Mouse (Mus musculus): Measurements from ENCODE around the gene Sh3d19. TPM values are rescaled to one million over a fixed set of nuclear protein-coding genes. Genes with fewer than 3 reads are reported as not detected.
A peak's percentile ranks its signal among the peaks of the same experiment; 100 is the strongest.

The Sh3d19 gene
- polyA plus RNA-seq, 1 experiment from 2014 or later, result 39.9 TPM

- no peak overlapping the region for H3K4me3 ChIP-seq (ENCODE audit: low read length)
- no peak overlapping the region for H3K27ac ChIP-seq (ENCODE audit: low read depth, low read length)
- H3K36me3 ChIP-seq (ENCODE audit: control insufficient read depth, insufficient read depth, low read length), result peaks cover 3% of the 10 kb centered on the region; the same call in 1 of the 2 replicates
- H3K4me2 ChIP-seq (replicated peaks; ENCODE audit: low read depth, low read length), result no peak overlapping the region
- no peaks in the 10 kb centered on the region for H3K4me1 ChIP-seq (ENCODE audit: control insufficient read depth, insufficient read depth, low read length)
- ATAC-seq (ENCODE audit: low FRiP score, low TSS enrichment), result no peak; the same call in 1 of the 2 replicates
- 82% methylated on average over 8 of the region's 8 CpGs for WGBS
- no peak overlapping the region for H3K9ac ChIP-seq (ENCODE audit: low read depth, low read length)
- H3K9me3 ChIP-seq (ENCODE audit: control insufficient read depth, low read length), result no peaks in the 10 kb centered on the region
- H3K27me3 ChIP-seq (ENCODE audit: control insufficient read depth, insufficient read depth, low read length), result no peaks in the 10 kb centered on the region
These were observed 137.0 kb downstream of the Sh3d19 start for GRCm38 (mm10) chr3:86107637-86108539.

- 79% methylated on average over 4 of the region's 4 CpGs for WGBS
These were observed 137.7 kb downstream of the Sh3d19 start for GRCm38 (mm10) chr3:86108576-86108975.

GRCm38 (mm10) chr3:86109099-86109498 lies 138.2 kb downstream of the Sh3d19 start:
- Histone ChIP-seq H3K4me2 (replicated peaks; ENCODE audit: low read depth, low read length) (no peak overlapping the region), H3K4me1 (ENCODE audit: control insufficient read depth, insufficient read depth, low read length) (no peaks in the 10 kb centered on the region), H3K9me3 (ENCODE audit: control insufficient read depth, low read length) (no peaks in the 10 kb centered on the region), H3K36me3 (ENCODE audit: control insufficient read depth, insufficient read depth, low read length) (no peaks in the 10 kb centered on the region), H3K4me3 (ENCODE audit: low read length) (no peak overlapping the region), H3K27ac (ENCODE audit: low read depth, low read length) (no peak overlapping the region), H3K27me3 (ENCODE audit: control insufficient read depth, insufficient read depth, low read length) (no peaks in the 10 kb centered on the region), H3K9ac (ENCODE audit: low read depth, low read length) (no peak overlapping the region)
- no peak for ATAC-seq (ENCODE audit: low FRiP score, low TSS enrichment)
- WGBS, result 96% methylated on average over 7 of the region's 7 CpGs

More at GRCm38 (mm10) chr3:86108576-86108975, 137.7 kb downstream of the Sh3d19 start:
- Histone ChIP-seq H3K4me3 (ENCODE audit: low read length) (no peak overlapping the region), H3K36me3 (ENCODE audit: control insufficient read depth, insufficient read depth, low read length) (no peaks in the 10 kb centered on the region), H3K9ac (ENCODE audit: low read depth, low read length) (no peak overlapping the region), H3K4me2 (replicated peaks; ENCODE audit: low read depth, low read length) (no peak overlapping the region), H3K9me3 (ENCODE audit: control insufficient read depth, low read length) (no peaks in the 10 kb centered on the region), H3K4me1 (ENCODE audit: control insufficient read depth, insufficient read depth, low read length) (no peaks in the 10 kb centered on the region), H3K27me3 (ENCODE audit: control insufficient read depth, insufficient read depth, low read length) (no peaks in the 10 kb centered on the region), H3K27ac (ENCODE audit: low read depth, low read length) (no peak overlapping the region)
- ATAC-seq (ENCODE audit: low FRiP score, low TSS enrichment), result no peak

GRCm38 (mm10) chr3:86110077-86110476 lies 139.2 kb downstream of the Sh3d19 start:
- 0 out of 2 replicates have a peak, but pooled peaks have one; percentile 46 for ATAC-seq (ENCODE audit: low FRiP score, low TSS enrichment)
- no peak overlapping the region for H3K27ac ChIP-seq (ENCODE audit: low read depth, low read length)
- H3K9ac ChIP-seq (ENCODE audit: low read depth, low read length), result no peak overlapping the region
- H3K4me2 ChIP-seq (replicated peaks; ENCODE audit: low read depth, low read length), result no peak overlapping the region; the same call in 1 of the 2 replicates
- 0 out of 2 replicates have a peak, but pooled peaks cover 3% of the 10 kb centered on the region for H3K4me1 ChIP-seq (ENCODE audit: control insufficient read depth, insufficient read depth, low read length)
- 0 out of 2 replicates have a peak, but pooled peaks cover 3% of the 10 kb centered on the region for H3K36me3 ChIP-seq (ENCODE audit: control insufficient read depth, insufficient read depth, low read length)
- no peak overlapping the region for H3K4me3 ChIP-seq (ENCODE audit: low read length)
- no peaks in the 10 kb centered on the region for H3K27me3 ChIP-seq (ENCODE audit: control insufficient read depth, insufficient read depth, low read length)
- WGBS, result 22% methylated on average over 10 of the region's 10 CpGs
- H3K9me3 ChIP-seq (ENCODE audit: control insufficient read depth, low read length), result no peaks in the 10 kb centered on the region

GRCm38 (mm10) chr3:86112766-86113165 lies 141.9 kb downstream of the Sh3d19 start:
- ATAC-seq (ENCODE audit: low FRiP score, low TSS enrichment), result no peak
- WGBS, result 90% methylated on average over 7 of the region's 7 CpGs
- Histone ChIP-seq H3K4me2 (replicated peaks; ENCODE audit: low read depth, low read length) (no peak overlapping the region), H3K9me3 (ENCODE audit: control insufficient read depth, low read length) (peaks cover 5% of the 10 kb centered on the region; the same call in 1 of the 2 replicates), H3K27me3 (ENCODE audit: control insufficient read depth, insufficient read depth, low read length) (no peaks in the 10 kb centered on the region), H3K4me1 (ENCODE audit: control insufficient read depth, insufficient read depth, low read length) (0 out of 2 replicates have a peak, but pooled peaks cover 3% of the 10 kb centered on the region), H3K4me3 (ENCODE audit: low read length) (no peak overlapping the region), H3K36me3 (ENCODE audit: control insufficient read depth, insufficient read depth, low read length) (peaks cover 14% of the 10 kb centered on the region; the same call in 1 of the 2 replicates), H3K9ac (ENCODE audit: low read depth, low read length) (no peak overlapping the region), H3K27ac (ENCODE audit: low read depth, low read length) (no peak overlapping the region)

GRCm38 (mm10) chr3:86114659-86115338 lies 143.9 kb downstream of the Sh3d19 start:
- Histone ChIP-seq H3K4me1 (ENCODE audit: control insufficient read depth, insufficient read depth, low read length) (0 out of 2 replicates have a peak, but pooled peaks cover 3% of the 10 kb centered on the region), H3K4me2 (replicated peaks; ENCODE audit: low read depth, low read length) (no peak overlapping the region), H3K9me3 (ENCODE audit: control insufficient read depth, low read length) (peaks cover 5% of the 10 kb centered on the region; the same call in 1 of the 2 replicates), H3K9ac (ENCODE audit: low read depth, low read length) (no peak overlapping the region), H3K36me3 (ENCODE audit: control insufficient read depth, insufficient read depth, low read length) (peaks cover 17% of the 10 kb centered on the region; the same call in 1 of the 2 replicates), H3K4me3 (ENCODE audit: low read length) (no peak overlapping the region), H3K27me3 (ENCODE audit: control insufficient read depth, insufficient read depth, low read length) (no peaks in the 10 kb centered on the region), H3K27ac (ENCODE audit: low read depth, low read length) (no peak overlapping the region)
- ATAC-seq (ENCODE audit: low FRiP score, low TSS enrichment), result no peak
- 46% methylated on average over 12 of the region's 12 CpGs for WGBS

GRCm38 (mm10) chr3:86116951-86117350 lies 146.0 kb downstream of the Sh3d19 start:
- H3K4me1 ChIP-seq (ENCODE audit: control insufficient read depth, insufficient read depth, low read length), result 0 out of 2 replicates have a peak, but pooled peaks cover 3% of the 10 kb centered on the region
- 93% methylated on average over 4 of the region's 4 CpGs for WGBS
- no peak overlapping the region for H3K27ac ChIP-seq (ENCODE audit: low read depth, low read length)
- no peak overlapping the region for H3K4me3 ChIP-seq (ENCODE audit: low read length)
- H3K27me3 ChIP-seq (ENCODE audit: control insufficient read depth, insufficient read depth, low read length), result no peaks in the 10 kb centered on the region
- peaks cover 5% of the 10 kb centered on the region; the same call in 1 of the 2 replicates for H3K9me3 ChIP-seq (ENCODE audit: control insufficient read depth, low read length)
- no peak for ATAC-seq (ENCODE audit: low FRiP score, low TSS enrichment)
- peaks cover 29% of the 10 kb centered on the region; the same call in 1 of the 2 replicates for H3K36me3 ChIP-seq (ENCODE audit: control insufficient read depth, insufficient read depth, low read length)
- H3K4me2 ChIP-seq (replicated peaks; ENCODE audit: low read depth, low read length), result no peak overlapping the region
- H3K9ac ChIP-seq (ENCODE audit: low read depth, low read length), result no peak overlapping the region

GRCm38 (mm10) chr3:86119237-86119932 lies 148.5 kb downstream of the Sh3d19 start:
- Histone ChIP-seq H3K27me3 (ENCODE audit: control insufficient read depth, insufficient read depth, low read length) (no peaks in the 10 kb centered on the region), H3K27ac (ENCODE audit: low read depth, low read length) (no peak overlapping the region), H3K9me3 (ENCODE audit: control insufficient read depth, low read length) (peaks cover 5% of the 10 kb centered on the region; the same call in 1 of the 2 replicates), H3K4me1 (ENCODE audit: control insufficient read depth, insufficient read depth, low read length) (0 out of 2 replicates have a peak, but pooled peaks cover under 1% of the 10 kb centered on the region), H3K4me3 (ENCODE audit: low read length) (no peak overlapping the region), H3K36me3 (ENCODE audit: control insufficient read depth, insufficient read depth, low read length) (peaks cover 36% of the 10 kb centered on the region; the same call in 1 of the 2 replicates), H3K4me2 (replicated peaks; ENCODE audit: low read depth, low read length) (no peak overlapping the region), H3K9ac (ENCODE audit: low read depth, low read length) (no peak overlapping the region)
- no peak for ATAC-seq (ENCODE audit: low FRiP score, low TSS enrichment)
- 61% methylated on average over 16 of the region's 16 CpGs for WGBS

All from kidney, embryonic 14.5 days (tissue).